Mouse (Mus musculus): ENCODE measurements around the gene Gja1. TPM values are rescaled to one million over a fixed set of nuclear protein-coding genes. Genes with fewer than 3 reads are reported as not detected.
A peak's percentile ranks its signal among the peaks of the same experiment; 100 is the strongest.

The Gja1 gene
- polyA plus RNA-seq (2012; rRNA removed) = 80.5 and 83.2 TPM in 2 replicates

DNA sequence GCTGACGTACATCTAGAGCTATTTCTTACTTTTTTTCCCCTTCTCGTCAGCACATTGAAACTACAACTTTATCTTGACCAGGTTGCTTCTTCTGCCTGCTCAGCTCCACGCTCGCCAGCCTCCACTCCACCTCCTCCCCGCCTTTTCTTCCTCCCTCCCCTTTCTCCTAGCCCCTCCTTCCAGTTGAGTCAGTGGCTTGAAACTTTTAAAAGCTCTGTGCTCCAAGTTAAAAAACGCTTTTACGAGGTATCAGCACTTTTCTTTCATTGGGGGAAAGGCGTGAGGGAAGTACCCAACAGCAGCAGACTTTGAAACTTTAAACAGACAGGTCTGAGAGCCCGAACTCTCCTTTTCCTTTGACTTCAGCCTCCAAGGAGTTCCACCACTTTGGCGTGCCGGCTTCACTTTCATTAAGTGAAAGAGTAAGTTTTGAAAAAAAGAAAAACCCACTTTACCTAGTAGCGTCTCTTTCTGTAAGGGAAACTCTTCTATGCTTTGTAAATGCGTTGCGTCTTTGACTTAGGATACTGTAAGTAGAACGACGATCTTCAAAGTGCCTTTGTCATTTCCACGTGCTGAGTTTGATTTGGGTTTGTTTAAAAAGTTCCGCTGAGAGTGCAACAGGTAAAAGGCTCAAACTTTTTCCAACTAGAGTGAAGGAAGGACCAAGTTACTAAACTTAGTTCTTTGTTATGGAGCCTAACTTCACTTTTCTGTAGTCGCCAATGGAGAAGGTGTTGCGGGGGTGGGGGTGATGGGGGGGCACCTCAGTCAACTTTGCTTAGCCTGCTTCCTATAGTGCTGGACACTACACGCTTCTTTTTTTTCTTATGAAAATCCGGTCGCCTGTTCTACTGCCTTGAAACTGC is at the start of gene Gja1:
Gja1 (plus strand) TSS at position 234 of the 869 bp plus-strand sequence.
- Histone ChIP-seq H3K4me1 (ENCODE audit: control insufficient read depth, insufficient read depth, low read length) (no peaks in the 10 kb centered on the region), H3K27ac (ENCODE audit: insufficient read depth, low read length) (peak within 1 kb of the TSS; percentile 78), H3K4me3 (ENCODE audit: insufficient read depth, low read length) (peak within 1 kb of the TSS; percentile 44)
- TF ChIP-seq CTCF (IDR thresholded peaks at IDR 0.05; ENCODE audit: extremely low read depth, insufficient read depth, low read length) (no peak), POLR2A (IDR thresholded peaks at IDR 0.05; ENCODE audit: extremely low read depth, insufficient read depth, low read length) (peak; percentile 47; the same call in 1 of the 2 replicates)

DNA sequence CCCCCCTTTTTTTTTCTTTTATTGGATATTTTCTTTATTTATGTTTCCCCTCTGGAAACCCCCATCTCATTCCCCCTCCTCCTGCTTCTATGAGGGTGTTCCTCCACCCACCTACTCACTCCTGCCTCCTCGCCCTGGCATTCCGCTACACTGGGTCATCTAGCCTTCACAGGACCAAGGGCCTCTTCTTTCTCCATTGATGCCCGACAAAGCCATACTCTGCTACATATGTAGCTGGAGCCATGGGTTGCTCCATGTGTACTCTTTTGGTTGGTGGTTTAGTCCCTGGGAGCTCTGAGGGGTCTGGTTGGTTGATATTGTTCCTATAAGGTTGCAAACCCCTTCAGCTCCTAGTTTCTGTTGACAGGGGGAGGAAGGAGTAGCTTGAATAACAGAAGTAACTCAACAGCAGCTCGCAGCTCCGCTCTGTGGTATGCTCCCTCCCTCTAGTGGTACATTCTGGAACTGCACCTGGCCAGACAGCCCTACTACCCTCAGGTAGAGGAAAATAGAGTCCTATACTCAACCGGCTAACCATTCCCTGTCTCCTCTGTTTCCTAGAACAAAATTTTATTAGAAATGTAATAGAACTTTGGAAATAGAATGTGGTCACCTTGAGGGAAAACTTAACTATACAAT is 38.2 kb upstream of the Gja1 start:
- TF ChIP-seq CTCF (IDR thresholded peaks at IDR 0.05; ENCODE audit: extremely low read depth, insufficient read depth, low read length) (peak; percentile 99), POLR2A (IDR thresholded peaks at IDR 0.05; ENCODE audit: extremely low read depth, insufficient read depth, low read length) (no peak)
- Histone ChIP-seq H3K27ac (ENCODE audit: insufficient read depth, low read length) (no peak overlapping the region), H3K4me1 (ENCODE audit: control insufficient read depth, insufficient read depth, low read length) (no peaks in the 10 kb centered on the region), H3K4me3 (ENCODE audit: insufficient read depth, low read length) (no peak overlapping the region)

GRCm38 (mm10) chr10:56360472-56360871 is 16.7 kb upstream of the Gja1 start:
- no peaks in the 10 kb centered on the region for H3K4me1 ChIP-seq (ENCODE audit: control insufficient read depth, insufficient read depth, low read length)
- TF ChIP-seq POLR2A (IDR thresholded peaks at IDR 0.05; ENCODE audit: extremely low read depth, insufficient read depth, low read length) (no peak), CTCF (IDR thresholded peaks at IDR 0.05; ENCODE audit: extremely low read depth, insufficient read depth, low read length) (no peak)
- H3K4me3 ChIP-seq (ENCODE audit: insufficient read depth, low read length) = no peak overlapping the region
- no peak overlapping the region for H3K27ac ChIP-seq (ENCODE audit: insufficient read depth, low read length)

GRCm38 (mm10) chr10:56369073-56369472 is 8.1 kb upstream of the Gja1 start:
- TF ChIP-seq CTCF (IDR thresholded peaks at IDR 0.05; ENCODE audit: extremely low read depth, insufficient read depth, low read length) = peak; percentile 83
- no peak for TF ChIP-seq POLR2A (IDR thresholded peaks at IDR 0.05; ENCODE audit: extremely low read depth, insufficient read depth, low read length)

GRCm38 (mm10) chr10:56373021-56373720 is 4.0 kb upstream of the Gja1 start:
- H3K4me3 ChIP-seq (ENCODE audit: insufficient read depth, low read length) = no peak overlapping the region
- H3K4me1 ChIP-seq (ENCODE audit: control insufficient read depth, insufficient read depth, low read length) = no peaks in the 10 kb centered on the region
- TF ChIP-seq CTCF (IDR thresholded peaks at IDR 0.05; ENCODE audit: extremely low read depth, insufficient read depth, low read length) (peak; percentile 61), POLR2A (IDR thresholded peaks at IDR 0.05; ENCODE audit: extremely low read depth, insufficient read depth, low read length) (no peak)
- no peak overlapping the region for H3K27ac ChIP-seq (ENCODE audit: insufficient read depth, low read length)

More at GRCm38 (mm10) chr10:56369073-56369472, 8.1 kb upstream of the Gja1 start:
- Histone ChIP-seq H3K4me3 (ENCODE audit: insufficient read depth, low read length) (no peak overlapping the region), H3K4me1 (ENCODE audit: control insufficient read depth, insufficient read depth, low read length) (no peaks in the 10 kb centered on the region), H3K27ac (ENCODE audit: insufficient read depth, low read length) (no peak overlapping the region)

- TF ChIP-seq CTCF (IDR thresholded peaks at IDR 0.05; ENCODE audit: extremely low read depth, insufficient read depth, low read length) = no peak
- TF ChIP-seq POLR2A (IDR thresholded peaks at IDR 0.05; ENCODE audit: extremely low read depth, insufficient read depth, low read length) = no peak
- Histone ChIP-seq H3K27ac (ENCODE audit: insufficient read depth, low read length) (no peak overlapping the region), H3K4me1 (ENCODE audit: control insufficient read depth, insufficient read depth, low read length) (no peaks in the 10 kb centered on the region), H3K4me3 (ENCODE audit: insufficient read depth, low read length) (no peak overlapping the region)
These were observed 3.0 kb upstream of the Gja1 start for GRCm38 (mm10) chr10:56374169-56374568.

- H3K27ac ChIP-seq (ENCODE audit: insufficient read depth, low read length) = no peak overlapping the region
- H3K4me3 ChIP-seq (ENCODE audit: insufficient read depth, low read length) = no peak overlapping the region
- H3K4me1 ChIP-seq (ENCODE audit: control insufficient read depth, insufficient read depth, low read length) = no peaks in the 10 kb centered on the region
- no peak for TF ChIP-seq POLR2A (IDR thresholded peaks at IDR 0.05; ENCODE audit: extremely low read depth, insufficient read depth, low read length)
- no peak for TF ChIP-seq CTCF (IDR thresholded peaks at IDR 0.05; ENCODE audit: extremely low read depth, insufficient read depth, low read length)
These were observed 1.1 kb upstream of the Gja1 start for GRCm38 (mm10) chr10:56375906-56376468.

DNA sequence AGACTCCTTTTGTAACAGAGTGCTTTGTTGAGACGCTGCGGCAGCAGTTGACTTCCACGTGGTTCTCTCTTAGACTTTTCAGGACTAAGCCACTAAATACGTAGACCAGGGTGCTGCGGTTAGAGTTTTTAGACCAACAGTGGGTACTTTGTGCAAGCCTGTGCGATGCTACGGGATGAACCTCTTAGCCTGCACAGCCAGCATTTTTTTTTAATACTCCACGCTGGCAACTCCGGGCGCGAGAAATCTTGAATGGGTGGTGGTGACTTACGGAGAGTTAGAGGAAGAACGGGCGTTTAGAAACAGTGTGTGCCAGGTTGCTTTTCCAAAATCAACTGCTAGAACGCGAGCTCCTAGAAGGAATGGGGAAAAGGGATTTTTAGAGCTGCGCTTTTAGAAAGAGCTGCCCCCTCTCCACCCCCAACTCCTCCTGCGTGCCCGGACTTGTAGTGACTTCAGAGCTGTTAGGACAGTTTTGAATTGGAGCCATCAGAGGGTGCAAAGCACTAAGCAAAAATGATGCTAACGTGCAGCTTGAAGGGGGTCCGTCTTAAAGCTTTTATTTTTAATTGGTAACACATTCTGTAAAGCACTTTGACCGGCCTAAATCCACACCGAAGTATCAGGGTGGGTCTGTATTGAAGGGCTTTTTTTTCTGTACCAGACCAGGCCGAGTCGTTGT is 977 bp downstream of the Gja1 start:
- Histone ChIP-seq H3K4me3 (ENCODE audit: insufficient read depth, low read length) (peak overlapping the region; percentile 44), H3K4me1 (ENCODE audit: control insufficient read depth, insufficient read depth, low read length) (no peaks in the 10 kb centered on the region), H3K27ac (ENCODE audit: insufficient read depth, low read length) (peak overlapping the region; percentile 78)
- TF ChIP-seq CTCF (IDR thresholded peaks at IDR 0.05; ENCODE audit: extremely low read depth, insufficient read depth, low read length) (no peak), POLR2A (IDR thresholded peaks at IDR 0.05; ENCODE audit: extremely low read depth, insufficient read depth, low read length) (no peak)
